Mouse (Mus musculus): Measurements from ENCODE around the gene Kcnk12. TPM values are rescaled to one million over a fixed set of nuclear protein-coding genes. Genes with fewer than 3 reads are reported as not detected.

Kcnk12 gene
- not detected in 2 replicates for polyA plus RNA-seq (2014; fragmentation: Nextera tagmentation; extraction: Ambion mirVana)

DNA sequence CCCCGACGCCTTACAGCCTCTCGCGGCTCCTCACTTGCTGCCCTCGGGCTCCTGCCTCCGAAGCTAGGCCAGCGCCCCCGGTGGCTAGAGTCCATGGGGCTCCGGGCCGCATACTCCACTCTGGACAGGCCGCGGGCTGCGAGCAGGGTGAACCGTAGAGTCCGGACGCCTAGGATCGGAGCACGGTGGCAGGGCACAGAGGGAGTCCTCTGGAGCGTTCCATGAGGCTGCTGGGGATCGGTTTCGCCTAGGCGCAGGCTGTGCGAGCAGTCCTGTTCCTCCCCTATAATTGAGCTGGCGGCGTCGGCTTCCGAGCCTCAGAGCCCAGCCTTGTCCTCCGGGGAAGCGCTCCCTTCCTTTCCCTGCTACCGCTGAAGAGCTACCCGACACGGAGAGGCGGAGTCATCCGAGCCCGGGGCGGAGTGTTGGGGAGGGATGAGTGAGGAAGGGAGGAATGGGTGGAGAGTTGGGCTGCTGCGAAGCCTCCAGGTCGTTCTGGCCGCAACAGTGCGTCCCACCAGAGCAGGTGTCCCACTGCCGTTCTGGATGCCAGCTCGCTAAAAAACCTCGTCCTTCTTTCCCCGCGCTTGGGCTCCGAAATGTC, at the start of gene Kcnk12:
TSS of gene Kcnk12 (minus strand) at position 307 of the 604 bp plus-strand sequence.
- Histone ChIP-seq H3K9me3 (ENCODE audit: control insufficient read depth, low read length) (no peaks in the 10 kb centered on the region), H3K27ac (ENCODE audit: low read depth) (no peak within 1 kb of the TSS), H3K4me3 (ENCODE audit: low read depth, low read length) (peak within 1 kb of the TSS; percentile 34), H3K36me3 (ENCODE audit: control insufficient read depth, insufficient read depth, low read length) (no peaks in the 10 kb centered on the region), H3K4me2 (ENCODE audit: low read length) (peak within 1 kb of the TSS; percentile 71), H3K9ac (ENCODE audit: low read length) (no peak within 1 kb of the TSS), H3K27me3 (replicated peaks; ENCODE audit: control insufficient read depth, insufficient read depth, low read length) (peaks cover 66% of the 10 kb centered on the region), H3K4me1 (replicated peaks; ENCODE audit: control insufficient read depth, insufficient read depth, low read length) (peaks cover 4% of the 10 kb centered on the region; the same call in 1 of the 2 replicates)
- DNase-seq (ENCODE audit: low spot score) (peak; percentile 75), ATAC-seq (replicated peaks; ENCODE audit: low FRiP score, low TSS enrichment, low read depth) (peak; percentile 32; the same call in 1 of the 2 replicates)
- WGBS = under 1% methylated on average over 44 of the region's 46 CpGs

DNA sequence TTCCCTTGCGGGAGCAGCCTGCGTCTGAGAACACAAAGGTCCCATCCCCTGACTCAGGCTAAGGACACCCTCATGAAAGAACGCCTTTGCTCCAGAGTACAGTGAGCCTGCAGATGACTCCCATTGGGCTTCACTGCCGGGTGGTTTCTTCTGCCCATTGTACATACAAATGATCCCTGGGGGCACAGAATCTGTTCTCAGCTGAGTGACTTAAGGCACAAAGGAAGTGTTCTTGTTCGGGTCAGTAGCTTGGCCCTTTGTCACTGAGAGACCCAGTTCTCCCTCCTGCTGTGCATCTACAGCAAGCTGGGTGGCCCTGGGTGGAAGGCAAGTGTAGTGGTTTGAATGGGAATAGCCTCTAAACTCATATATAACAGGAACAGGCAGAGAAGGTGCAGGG, 44.4 kb upstream of the Kcnk12 start:
- Histone ChIP-seq H3K4me1 (replicated peaks; ENCODE audit: control insufficient read depth, insufficient read depth, low read length) (no peaks in the 10 kb centered on the region), H3K27ac (ENCODE audit: low read depth) (no peak overlapping the region), H3K9me3 (ENCODE audit: control insufficient read depth, low read length) (no peaks in the 10 kb centered on the region), H3K27me3 (replicated peaks; ENCODE audit: control insufficient read depth, insufficient read depth, low read length) (no peaks in the 10 kb centered on the region), H3K4me3 (ENCODE audit: low read depth, low read length) (no peak overlapping the region), H3K36me3 (ENCODE audit: control insufficient read depth, insufficient read depth, low read length) (no peaks in the 10 kb centered on the region), H3K4me2 (ENCODE audit: low read length) (no peak overlapping the region), H3K9ac (ENCODE audit: low read length) (no peak overlapping the region)
- no peak for ATAC-seq (replicated peaks; ENCODE audit: low FRiP score, low TSS enrichment, low read depth)
- no peak for DNase-seq (ENCODE audit: low spot score)
- WGBS = 92% methylated on average over 5 of the region's 5 CpGs

GRCm38 (mm10) chr17:87840079-87840478, 42.3 kb upstream of the Kcnk12 start:
- Histone ChIP-seq H3K27me3 (replicated peaks; ENCODE audit: control insufficient read depth, insufficient read depth, low read length) (no peaks in the 10 kb centered on the region), H3K4me2 (ENCODE audit: low read length) (no peak overlapping the region), H3K9ac (ENCODE audit: low read length) (no peak overlapping the region), H3K9me3 (ENCODE audit: control insufficient read depth, low read length) (no peaks in the 10 kb centered on the region), H3K4me3 (ENCODE audit: low read depth, low read length) (no peak overlapping the region), H3K36me3 (ENCODE audit: control insufficient read depth, insufficient read depth, low read length) (no peaks in the 10 kb centered on the region), H3K27ac (ENCODE audit: low read depth) (no peak overlapping the region), H3K4me1 (replicated peaks; ENCODE audit: control insufficient read depth, insufficient read depth, low read length) (no peaks in the 10 kb centered on the region)
- ATAC-seq (replicated peaks; ENCODE audit: low FRiP score, low TSS enrichment, low read depth) (no peak), DNase-seq (ENCODE audit: low spot score) (no peak)
- 67% methylated on average over 7 of the region's 7 CpGs for WGBS

DNA sequence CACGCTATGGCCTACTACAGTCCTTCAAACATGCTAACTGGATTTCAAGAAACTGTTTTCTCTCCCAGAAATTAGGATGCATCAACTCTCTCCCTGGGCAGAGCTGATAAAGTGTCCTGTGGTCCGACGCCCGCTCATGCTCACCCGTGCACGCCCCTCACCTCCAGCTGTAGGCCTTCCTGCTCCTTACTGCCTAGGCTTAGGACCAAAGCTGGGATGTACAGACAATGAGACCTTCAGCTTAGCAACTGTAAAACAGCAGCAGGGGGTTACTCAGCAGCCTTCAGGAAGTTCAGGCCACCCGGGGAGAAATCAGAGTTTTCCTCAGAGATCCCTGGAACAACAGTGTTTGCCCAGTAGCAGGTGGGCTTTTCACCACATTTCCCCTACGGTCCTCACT, 37.1 kb upstream of the Kcnk12 start:
- Histone ChIP-seq H3K9ac (ENCODE audit: low read length) (no peak overlapping the region), H3K4me1 (replicated peaks; ENCODE audit: control insufficient read depth, insufficient read depth, low read length) (no peaks in the 10 kb centered on the region), H3K4me3 (ENCODE audit: low read depth, low read length) (no peak overlapping the region), H3K36me3 (ENCODE audit: control insufficient read depth, insufficient read depth, low read length) (no peaks in the 10 kb centered on the region), H3K27ac (ENCODE audit: low read depth) (no peak overlapping the region), H3K9me3 (ENCODE audit: control insufficient read depth, low read length) (no peaks in the 10 kb centered on the region), H3K27me3 (replicated peaks; ENCODE audit: control insufficient read depth, insufficient read depth, low read length) (no peaks in the 10 kb centered on the region), H3K4me2 (ENCODE audit: low read length) (no peak overlapping the region)
- no peak for DNase-seq (ENCODE audit: low spot score)
- 30% methylated on average over 8 of the region's 8 CpGs for WGBS
- no peak for ATAC-seq (replicated peaks; ENCODE audit: low FRiP score, low TSS enrichment, low read depth)

GRCm38 (mm10) chr17:87826909-87827308, 29.1 kb upstream of the Kcnk12 start:
- H3K4me1 ChIP-seq (replicated peaks; ENCODE audit: control insufficient read depth, insufficient read depth, low read length) = no peaks in the 10 kb centered on the region
- H3K4me2 ChIP-seq (ENCODE audit: low read length) = no peak overlapping the region
- H3K9ac ChIP-seq (ENCODE audit: low read length) = no peak overlapping the region
- 13% methylated on average over 12 of the region's 12 CpGs for WGBS
- no peaks in the 10 kb centered on the region for H3K36me3 ChIP-seq (ENCODE audit: control insufficient read depth, insufficient read depth, low read length)
- ATAC-seq (replicated peaks; ENCODE audit: low FRiP score, low TSS enrichment, low read depth) (no peak), DNase-seq (ENCODE audit: low spot score) (no peak)
- H3K27ac ChIP-seq (ENCODE audit: low read depth) = no peak overlapping the region
- H3K27me3 ChIP-seq (replicated peaks; ENCODE audit: control insufficient read depth, insufficient read depth, low read length) = 0 out of 2 replicates have a peak, but pooled peaks cover 9% of the 10 kb centered on the region
- no peaks in the 10 kb centered on the region for H3K9me3 ChIP-seq (ENCODE audit: control insufficient read depth, low read length)
- no peak overlapping the region for H3K4me3 ChIP-seq (ENCODE audit: low read depth, low read length)

- no peaks in the 10 kb centered on the region for H3K4me1 ChIP-seq (replicated peaks; ENCODE audit: control insufficient read depth, insufficient read depth, low read length)
- DNase-seq (ENCODE audit: low spot score) = peak; percentile 48
Measured at GRCm38 (mm10) chr17:87826036-87826560, 28.3 kb upstream of the Kcnk12 start.

GRCm38 (mm10) chr17:87825454-87826008, 27.7 kb upstream of the Kcnk12 start:
- no peaks in the 10 kb centered on the region for H3K4me1 ChIP-seq (replicated peaks; ENCODE audit: control insufficient read depth, insufficient read depth, low read length)
- H3K4me3 ChIP-seq (ENCODE audit: low read depth, low read length) = no peak overlapping the region
- ATAC-seq (replicated peaks; ENCODE audit: low FRiP score, low TSS enrichment, low read depth) (no peak), DNase-seq (ENCODE audit: low spot score) (peak; percentile 46)
- no peak overlapping the region for H3K4me2 ChIP-seq (ENCODE audit: low read length)
- 0 out of 2 replicates have a peak, but pooled peaks cover 9% of the 10 kb centered on the region for H3K27me3 ChIP-seq (replicated peaks; ENCODE audit: control insufficient read depth, insufficient read depth, low read length)
- 19% methylated on average over 5 of the region's 5 CpGs for WGBS
- H3K36me3 ChIP-seq (ENCODE audit: control insufficient read depth, insufficient read depth, low read length) = no peaks in the 10 kb centered on the region
- H3K9ac ChIP-seq (ENCODE audit: low read length) = no peak overlapping the region
- no peaks in the 10 kb centered on the region for H3K9me3 ChIP-seq (ENCODE audit: control insufficient read depth, low read length)
- no peak overlapping the region for H3K27ac ChIP-seq (ENCODE audit: low read depth)

More at GRCm38 (mm10) chr17:87826036-87826560, 28.3 kb upstream of the Kcnk12 start:
- Histone ChIP-seq H3K9me3 (ENCODE audit: control insufficient read depth, low read length) (no peaks in the 10 kb centered on the region), H3K4me2 (ENCODE audit: low read length) (peak overlapping the region; percentile 4; the same call in 1 of the 2 replicates), H3K9ac (ENCODE audit: low read length) (no peak overlapping the region), H3K27ac (ENCODE audit: low read depth) (no peak overlapping the region), H3K4me3 (ENCODE audit: low read depth, low read length) (no peak overlapping the region), H3K36me3 (ENCODE audit: control insufficient read depth, insufficient read depth, low read length) (no peaks in the 10 kb centered on the region), H3K27me3 (replicated peaks; ENCODE audit: control insufficient read depth, insufficient read depth, low read length) (0 out of 2 replicates have a peak, but pooled peaks cover 9% of the 10 kb centered on the region)
- no peak for ATAC-seq (replicated peaks; ENCODE audit: low FRiP score, low TSS enrichment, low read depth)
- 18% methylated on average over 23 of the region's 23 CpGs for WGBS

- peak; percentile 15 for DNase-seq (ENCODE audit: low spot score)
Measured at GRCm38 (mm10) chr17:87823031-87823430, 25.2 kb upstream of the Kcnk12 start.

More at GRCm38 (mm10) chr17:87823031-87823430, 25.2 kb upstream of the Kcnk12 start:
- no peak for ATAC-seq (replicated peaks; ENCODE audit: low FRiP score, low TSS enrichment, low read depth)
- H3K9ac ChIP-seq (ENCODE audit: low read length) = no peak overlapping the region
- H3K4me2 ChIP-seq (ENCODE audit: low read length) = no peak overlapping the region
- peaks cover 8% of the 10 kb centered on the region; the same call in 1 of the 2 replicates for H3K9me3 ChIP-seq (ENCODE audit: control insufficient read depth, low read length)
- H3K36me3 ChIP-seq (ENCODE audit: control insufficient read depth, insufficient read depth, low read length) = no peaks in the 10 kb centered on the region
- 0 out of 2 replicates have a peak, but pooled peaks cover 9% of the 10 kb centered on the region for H3K27me3 ChIP-seq (replicated peaks; ENCODE audit: control insufficient read depth, insufficient read depth, low read length)
- H3K4me3 ChIP-seq (ENCODE audit: low read depth, low read length) = no peak overlapping the region
- H3K4me1 ChIP-seq (replicated peaks; ENCODE audit: control insufficient read depth, insufficient read depth, low read length) = no peaks in the 10 kb centered on the region
- H3K27ac ChIP-seq (ENCODE audit: low read depth) = no peak overlapping the region
- 72% methylated on average over 3 of the region's 3 CpGs for WGBS

Measured in intestine, embryonic 14.5 days (tissue).